Mouse (Mus musculus) kidney, adult 9 months (tissue): ENCODE data around the gene Arl8b.

Experiments used
- DNase-seq: peaks from one replicate; pipeline ENCODE4 v3.0.0; 2022

Gene Arl8b

DNA sequence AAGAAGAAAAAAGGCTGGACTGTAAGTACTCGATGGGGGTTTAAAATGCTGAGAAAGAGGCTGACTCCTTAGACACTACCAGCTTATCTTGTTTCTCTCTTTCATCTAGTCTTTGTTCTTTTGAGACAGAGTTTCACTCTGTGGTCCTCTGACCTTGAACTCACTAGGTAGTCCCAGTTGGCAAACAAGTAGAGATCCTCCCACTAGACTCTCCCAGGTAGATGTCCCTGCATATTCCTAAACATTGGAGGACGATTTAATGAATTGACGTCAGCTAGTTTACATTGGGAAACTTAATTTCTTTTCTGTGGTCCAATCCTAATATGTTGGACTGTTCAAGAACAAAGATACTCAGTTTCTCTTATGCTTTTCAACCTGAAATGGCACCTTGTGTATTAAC, 2.7 kb downstream of the Arl8b start:
- no peak for DNase-seq

DNA sequence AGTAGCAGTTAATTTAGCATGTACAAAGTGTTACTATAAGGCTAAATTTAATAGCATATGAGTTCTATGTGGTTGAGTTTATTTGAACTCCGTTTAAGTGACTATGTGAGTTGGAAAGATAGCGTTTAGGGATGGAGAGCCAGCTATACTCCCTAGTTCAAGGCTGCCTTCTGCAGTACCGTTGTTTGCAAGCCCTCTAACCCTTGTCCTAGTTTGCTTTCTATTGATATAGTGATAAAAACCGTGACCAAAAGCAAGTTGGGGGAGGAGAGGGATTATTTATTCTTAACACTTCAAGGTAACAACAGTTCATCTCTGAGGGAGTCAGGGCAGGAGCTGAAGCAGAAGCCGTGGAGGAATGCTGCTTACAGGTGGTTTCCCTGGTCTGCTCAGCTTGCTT, 8.6 kb downstream of the Arl8b start:
- DNase-seq, result no peak

- DNase-seq, result peak; percentile 11
Observed at GRCm38 (mm10) chr6:108795912-108796311, 13.0 kb downstream of the Arl8b start.

DNA sequence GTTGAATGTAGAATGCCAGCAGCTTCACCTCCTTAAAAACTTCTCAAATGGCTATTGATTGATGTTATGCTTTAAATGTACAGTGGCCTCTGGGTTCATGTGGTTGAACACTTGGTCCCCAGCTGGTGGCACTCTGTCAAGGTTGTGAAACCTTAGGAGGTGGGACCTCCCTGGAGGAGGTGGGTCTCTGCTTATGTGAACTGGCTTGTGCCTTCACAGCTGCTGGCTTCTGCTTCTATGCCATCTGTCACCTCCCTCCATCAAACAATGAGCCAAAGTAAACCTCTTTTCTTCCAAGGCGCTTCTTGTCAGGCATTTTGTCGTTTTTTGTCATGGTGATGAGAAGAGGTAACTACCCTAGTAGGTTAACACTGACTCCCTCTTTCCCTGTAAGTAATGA, 13.8 kb downstream of the Arl8b start:
- DNase-seq, result peak; percentile 13

DNA sequence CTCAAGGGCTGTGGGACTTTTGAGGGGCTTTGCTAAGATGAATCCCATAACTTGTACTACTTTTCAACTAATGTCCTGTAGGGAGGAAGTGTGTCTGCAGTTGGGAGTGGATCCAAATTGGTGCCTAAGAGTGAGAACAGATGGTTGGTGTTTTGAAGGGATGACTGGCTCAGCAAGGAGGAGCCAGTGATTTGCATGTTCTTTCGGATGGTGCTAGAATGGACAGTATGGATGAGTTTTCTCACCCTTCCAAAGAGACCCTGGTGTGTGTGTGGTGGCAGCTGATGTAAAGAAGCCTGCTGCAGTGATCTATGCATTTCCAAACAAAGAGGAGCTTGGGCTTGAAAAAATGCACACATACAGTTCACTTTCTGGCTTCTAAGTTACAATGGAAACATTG, 22.3 kb downstream of the Arl8b start:
- no peak for DNase-seq

GRCm38 (mm10) chr6:108805871-108806270, 23.0 kb downstream of the Arl8b start:
- no peak for DNase-seq

- no peak for DNase-seq
Observed at GRCm38 (mm10) chr6:108807446-108807845, 24.5 kb downstream of the Arl8b start.

DNA sequence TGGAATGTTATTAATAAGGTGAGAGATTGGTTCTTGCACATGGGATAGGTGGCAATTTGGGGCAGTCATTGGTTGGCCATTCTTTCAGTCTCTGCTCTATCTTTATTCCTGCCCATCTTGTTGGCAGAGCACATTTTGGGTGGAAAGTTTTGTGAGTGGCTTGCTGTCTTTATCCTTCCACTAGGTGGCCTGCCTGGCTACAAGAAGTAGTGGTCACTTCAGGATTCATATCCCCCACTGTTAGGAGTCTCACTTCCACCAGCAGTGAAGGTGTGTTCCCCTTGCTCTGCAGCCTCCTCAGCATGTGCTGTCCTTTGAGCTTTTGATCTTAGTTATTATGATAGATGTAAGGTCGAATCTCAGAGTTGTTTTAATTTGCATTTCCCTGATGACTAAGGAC, 25.9 kb downstream of the Arl8b start:
- DNase-seq, result no peak

DNA sequence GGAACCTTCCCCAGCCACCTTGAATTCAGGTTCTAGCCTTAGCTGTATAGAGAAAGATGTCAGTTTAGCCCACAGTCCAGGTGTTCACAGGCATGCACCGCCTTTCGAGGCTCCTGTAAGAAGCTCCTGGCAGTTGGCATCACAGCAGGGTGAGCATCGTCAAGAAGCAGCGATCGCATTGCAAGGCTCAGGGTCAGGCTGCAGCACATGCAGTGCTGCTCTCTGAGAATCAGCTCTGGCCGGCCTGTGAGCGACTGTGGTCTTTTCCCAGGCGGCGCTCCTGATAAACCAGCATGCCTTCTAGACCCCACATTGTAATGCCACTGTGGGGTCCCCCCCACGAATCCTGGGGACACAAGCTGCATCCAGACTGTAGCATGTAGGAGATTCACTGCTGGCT, 27.3 kb downstream of the Arl8b start:
- no peak for DNase-seq

- DNase-seq, result no peak
Observed at GRCm38 (mm10) chr6:108812134-108812533, 29.2 kb downstream of the Arl8b start.

- DNase-seq, result no peak
Observed at GRCm38 (mm10) chr6:108817510-108817909, 34.6 kb downstream of the Arl8b start.

- no peak for DNase-seq
Observed at GRCm38 (mm10) chr6:108824816-108825545, 42.1 kb downstream of the Arl8b start.

GRCm38 (mm10) chr6:108826070-108826469, 43.2 kb downstream of the Arl8b start:
- DNase-seq, result peak; percentile 46

- no peak for DNase-seq
Observed at GRCm38 (mm10) chr6:108827336-108827920, 44.5 kb downstream of the Arl8b start.

DNA sequence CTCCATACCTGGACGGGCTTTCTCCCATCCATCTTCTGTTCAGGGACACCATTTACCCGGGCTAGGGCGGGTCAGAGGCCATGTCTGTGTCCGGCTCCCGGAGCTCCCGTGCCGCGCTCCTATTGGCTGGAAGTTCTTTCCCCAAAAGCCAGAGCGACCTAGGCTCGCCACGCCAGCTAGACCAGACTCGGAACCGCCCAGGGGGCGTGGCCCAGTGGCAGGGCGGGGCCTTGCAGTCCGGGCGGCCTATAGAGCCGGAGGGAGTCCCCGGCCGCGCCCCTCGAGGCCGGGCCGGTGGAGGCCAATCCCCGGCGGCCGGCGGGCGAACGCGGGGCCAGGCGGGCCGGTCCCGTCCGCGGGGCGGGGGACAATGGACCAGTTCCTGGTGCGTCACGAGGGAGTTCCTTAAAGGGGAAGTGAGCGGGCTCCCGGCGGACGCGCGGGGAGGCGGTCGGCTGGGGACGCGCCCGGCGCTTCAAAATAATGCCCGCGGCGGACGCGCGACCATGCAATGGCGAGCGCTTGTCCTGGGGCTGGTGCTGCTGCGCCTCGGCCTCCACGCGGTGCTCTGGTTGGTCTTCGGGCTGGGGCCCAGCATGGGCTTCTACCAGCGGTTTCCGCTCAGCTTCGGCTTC, 45.5 kb downstream of the Arl8b start, which contains the start of gene Edem1:
Edem1 (plus strand) TSS at position 408 of the 635 bp plus-strand sequence.
- peak; percentile 99 for DNase-seq

DNA sequence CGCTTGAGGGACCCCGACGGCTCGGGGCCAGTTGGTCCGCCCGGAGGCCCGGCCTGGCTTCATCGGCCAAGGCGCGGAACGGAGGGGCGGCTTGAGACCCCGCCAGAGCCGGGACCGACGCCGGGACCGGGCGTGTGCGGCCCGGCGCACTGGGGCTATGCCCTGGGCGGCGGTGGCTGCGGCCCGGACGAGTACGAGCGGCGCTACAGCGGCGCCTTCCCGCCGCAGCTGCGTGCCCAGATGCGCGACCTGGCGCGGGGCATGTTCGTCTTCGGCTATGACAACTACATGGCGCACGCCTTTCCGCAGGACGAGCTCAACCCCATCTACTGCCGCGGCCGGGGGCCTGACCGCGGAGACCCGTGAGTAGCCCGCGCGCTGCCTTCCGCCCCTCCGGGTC, 46.0 kb downstream of the Arl8b start:
- DNase-seq, result peak; percentile 30

DNA sequence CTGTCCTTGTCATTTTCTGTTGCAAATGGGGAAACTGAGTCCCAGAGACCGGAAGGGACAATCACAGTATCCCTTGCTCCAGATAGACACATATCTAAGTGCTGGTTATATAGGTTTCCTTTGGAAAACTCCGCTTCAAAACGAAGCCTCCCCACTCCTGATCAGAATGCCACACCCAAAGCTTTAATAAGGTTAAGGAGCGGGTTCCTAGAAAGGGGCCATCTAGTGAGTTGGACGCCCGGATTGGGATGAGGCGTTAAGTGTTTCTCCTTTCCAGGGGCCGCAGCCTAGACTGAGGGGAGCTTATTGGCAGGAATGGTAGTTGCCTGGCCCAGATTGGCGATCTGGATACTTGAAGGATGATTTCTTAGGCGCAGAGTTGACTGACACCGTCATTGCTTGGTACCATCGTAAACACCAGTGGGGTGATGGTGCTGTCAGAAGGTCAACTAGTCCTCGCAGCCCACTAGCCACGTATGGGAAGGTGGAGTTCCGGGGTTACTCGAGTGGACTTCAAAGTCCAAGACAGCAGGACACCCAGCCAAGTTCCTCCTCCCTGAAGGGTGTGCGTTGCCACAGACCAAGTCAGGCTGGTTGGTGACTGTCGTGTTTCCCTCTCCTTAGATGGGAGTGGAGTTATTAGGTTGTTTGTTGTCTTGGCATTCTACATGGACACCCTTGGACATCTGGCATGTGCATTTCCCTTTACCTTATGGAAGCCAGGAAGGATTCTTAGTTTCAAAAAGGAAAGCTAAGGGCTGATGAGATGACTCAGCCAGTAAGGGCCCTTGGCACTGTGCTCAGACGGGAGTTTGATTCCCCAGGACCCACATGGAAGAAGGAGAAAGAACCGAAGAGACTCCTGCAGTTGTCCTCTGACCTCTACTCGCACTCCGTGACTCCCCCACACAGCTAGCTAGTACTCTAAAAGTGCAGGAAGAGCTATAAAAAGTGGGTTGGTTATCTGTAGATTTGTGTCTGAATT, 46.8 kb downstream of the Arl8b start:
- DNase-seq, result peak; percentile 83

DNA sequence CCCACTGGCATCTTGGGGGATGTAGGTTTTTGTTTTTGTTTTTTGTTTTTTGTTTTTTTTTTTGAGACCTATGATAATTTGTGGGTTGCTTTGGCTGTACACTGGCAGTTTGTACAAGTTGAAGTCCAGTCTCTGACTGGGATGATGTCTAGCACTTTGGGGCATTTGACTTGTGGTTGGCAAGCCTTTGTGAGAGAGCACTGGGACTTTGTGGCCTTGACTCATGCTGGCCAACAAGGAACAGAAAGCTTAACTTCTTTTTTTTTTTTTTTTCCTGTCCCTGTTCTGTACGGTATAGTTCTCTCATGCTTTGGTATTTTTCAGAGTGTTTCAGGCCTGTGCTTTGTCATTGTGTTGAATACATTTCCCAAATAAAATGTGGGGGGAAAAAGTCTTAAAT, 49.3 kb downstream of the Arl8b start:
- no peak for DNase-seq

DNA sequence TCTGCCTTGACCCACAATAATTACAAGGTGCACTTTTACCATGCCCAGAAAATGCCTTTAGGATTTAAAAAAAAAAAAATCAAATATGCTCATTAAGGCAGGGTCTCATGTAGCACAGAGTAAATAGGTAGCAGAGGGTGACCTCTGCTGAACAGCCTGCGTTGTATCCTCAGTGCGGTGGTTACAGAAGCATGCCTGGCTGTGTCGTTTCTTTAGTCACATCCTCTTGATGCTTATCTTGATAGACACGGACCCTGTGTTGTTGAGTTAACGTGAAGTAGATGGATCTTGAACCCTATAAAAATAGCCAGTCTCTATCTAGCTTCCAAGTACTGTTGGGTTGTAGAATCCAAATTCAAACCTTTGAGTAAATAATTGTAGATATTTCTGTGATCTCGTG, 50.1 kb downstream of the Arl8b start:
- no peak for DNase-seq

GRCm38 (mm10) chr6:108833963-108834697, 51.2 kb downstream of the Arl8b start:
- no peak for DNase-seq

- peak; percentile 22 for DNase-seq
Observed at GRCm38 (mm10) chr6:108835765-108836691, 53.1 kb downstream of the Arl8b start.
